Mouse (Mus musculus): Measurements from ENCODE around the gene Depdc1b. TPM values are rescaled to one million over a fixed set of nuclear protein-coding genes. Genes with fewer than 3 reads are reported as not detected.
A peak's percentile ranks its signal among the peaks of the same experiment; 100 is the strongest.

The Depdc1b gene
- polyA plus RNA-seq, 1 experiment = 10.4 TPM

GRCm38 (mm10) chr13:108335257-108336003, 19.3 kb downstream of the Depdc1b start:
- Histone ChIP-seq H3K36me3 (ENCODE audit: control insufficient read depth, insufficient read depth, low read length) (no peaks in the 10 kb centered on the region), H3K27me3 (ENCODE audit: control insufficient read depth, insufficient read depth, low read length) (no peaks in the 10 kb centered on the region), H3K4me1 (replicated peaks; ENCODE audit: control insufficient read depth, insufficient read depth, low read length) (peaks cover 3% of the 10 kb centered on the region; the same call in 1 of the 2 replicates), H3K27ac (ENCODE audit: control insufficient read depth, insufficient read depth, low read length) (no peak overlapping the region), H3K4me3 (ENCODE audit: control insufficient read depth, insufficient read depth, low read length) (no peak overlapping the region)
- TF ChIP-seq POLR2A (IDR thresholded peaks at IDR 0.05; ENCODE audit: control insufficient read depth, extremely low read depth, insufficient read depth, low read length, poor library complexity) (no peak), CTCF (IDR thresholded peaks at IDR 0.05; ENCODE audit: borderline replicate concordance, control insufficient read depth, extremely low read depth, insufficient read depth, low read length, poor library complexity) (no peak)
- 66% methylated on average over 15 of the region's 15 CpGs for WGBS
- DNase-seq = no peak

- no peak overlapping the region for H3K4me3 ChIP-seq (ENCODE audit: control insufficient read depth, insufficient read depth, low read length)
- H3K36me3 ChIP-seq (ENCODE audit: control insufficient read depth, insufficient read depth, low read length) = no peaks in the 10 kb centered on the region
- no peak overlapping the region for H3K27ac ChIP-seq (ENCODE audit: control insufficient read depth, insufficient read depth, low read length)
- H3K27me3 ChIP-seq (ENCODE audit: control insufficient read depth, insufficient read depth, low read length) = no peaks in the 10 kb centered on the region
- TF ChIP-seq CTCF (IDR thresholded peaks at IDR 0.05; ENCODE audit: borderline replicate concordance, control insufficient read depth, extremely low read depth, insufficient read depth, low read length, poor library complexity) (no peak), POLR2A (IDR thresholded peaks at IDR 0.05; ENCODE audit: control insufficient read depth, extremely low read depth, insufficient read depth, low read length, poor library complexity) (no peak)
- WGBS = 95% methylated on average over 11 of the region's 11 CpGs
- DNase-seq = no peak
- H3K4me1 ChIP-seq (replicated peaks; ENCODE audit: control insufficient read depth, insufficient read depth, low read length) = peaks cover 3% of the 10 kb centered on the region; the same call in 1 of the 2 replicates
Observed at GRCm38 (mm10) chr13:108336192-108336591, 20.1 kb downstream of the Depdc1b start.

GRCm38 (mm10) chr13:108337340-108337739, 21.2 kb downstream of the Depdc1b start:
- Histone ChIP-seq H3K27me3 (ENCODE audit: control insufficient read depth, insufficient read depth, low read length) (no peaks in the 10 kb centered on the region), H3K36me3 (ENCODE audit: control insufficient read depth, insufficient read depth, low read length) (no peaks in the 10 kb centered on the region), H3K4me1 (replicated peaks; ENCODE audit: control insufficient read depth, insufficient read depth, low read length) (peaks cover 3% of the 10 kb centered on the region; the same call in 1 of the 2 replicates), H3K27ac (ENCODE audit: control insufficient read depth, insufficient read depth, low read length) (no peak overlapping the region), H3K4me3 (ENCODE audit: control insufficient read depth, insufficient read depth, low read length) (no peak overlapping the region)
- 93% methylated on average over 6 of the region's 6 CpGs for WGBS
- TF ChIP-seq CTCF (IDR thresholded peaks at IDR 0.05; ENCODE audit: borderline replicate concordance, control insufficient read depth, extremely low read depth, insufficient read depth, low read length, poor library complexity) (no peak), POLR2A (IDR thresholded peaks at IDR 0.05; ENCODE audit: control insufficient read depth, extremely low read depth, insufficient read depth, low read length, poor library complexity) (no peak)
- no peak for DNase-seq

- TF ChIP-seq CTCF (IDR thresholded peaks at IDR 0.05; ENCODE audit: borderline replicate concordance, control insufficient read depth, extremely low read depth, insufficient read depth, low read length, poor library complexity) (no peak), POLR2A (IDR thresholded peaks at IDR 0.05; ENCODE audit: control insufficient read depth, extremely low read depth, insufficient read depth, low read length, poor library complexity) (no peak)
- H3K4me3 ChIP-seq (ENCODE audit: control insufficient read depth, insufficient read depth, low read length) = no peak overlapping the region
- peaks cover 3% of the 10 kb centered on the region; the same call in 1 of the 2 replicates for H3K4me1 ChIP-seq (replicated peaks; ENCODE audit: control insufficient read depth, insufficient read depth, low read length)
- 61% methylated on average over 7 of the region's 7 CpGs for WGBS
- no peaks in the 10 kb centered on the region for H3K36me3 ChIP-seq (ENCODE audit: control insufficient read depth, insufficient read depth, low read length)
- no peak for DNase-seq
- H3K27ac ChIP-seq (ENCODE audit: control insufficient read depth, insufficient read depth, low read length) = no peak overlapping the region
- H3K27me3 ChIP-seq (ENCODE audit: control insufficient read depth, insufficient read depth, low read length) = no peaks in the 10 kb centered on the region
Observed at GRCm38 (mm10) chr13:108338076-108338836, 22.1 kb downstream of the Depdc1b start.

- no peaks in the 10 kb centered on the region for H3K27me3 ChIP-seq (ENCODE audit: control insufficient read depth, insufficient read depth, low read length)
- 94% methylated on average over 10 of the region's 10 CpGs for WGBS
- peaks cover 3% of the 10 kb centered on the region; the same call in 1 of the 2 replicates for H3K4me1 ChIP-seq (replicated peaks; ENCODE audit: control insufficient read depth, insufficient read depth, low read length)
- no peak overlapping the region for H3K4me3 ChIP-seq (ENCODE audit: control insufficient read depth, insufficient read depth, low read length)
- TF ChIP-seq CTCF (IDR thresholded peaks at IDR 0.05; ENCODE audit: borderline replicate concordance, control insufficient read depth, extremely low read depth, insufficient read depth, low read length, poor library complexity) (no peak), POLR2A (IDR thresholded peaks at IDR 0.05; ENCODE audit: control insufficient read depth, extremely low read depth, insufficient read depth, low read length, poor library complexity) (no peak)
- no peaks in the 10 kb centered on the region for H3K36me3 ChIP-seq (ENCODE audit: control insufficient read depth, insufficient read depth, low read length)
- H3K27ac ChIP-seq (ENCODE audit: control insufficient read depth, insufficient read depth, low read length) = no peak overlapping the region
- DNase-seq = no peak
Observed at GRCm38 (mm10) chr13:108339907-108340596, 23.9 kb downstream of the Depdc1b start.

GRCm38 (mm10) chr13:108341585-108341984, 25.5 kb downstream of the Depdc1b start:
- TF ChIP-seq POLR2A (IDR thresholded peaks at IDR 0.05; ENCODE audit: control insufficient read depth, extremely low read depth, insufficient read depth, low read length, poor library complexity) (no peak), CTCF (IDR thresholded peaks at IDR 0.05; ENCODE audit: borderline replicate concordance, control insufficient read depth, extremely low read depth, insufficient read depth, low read length, poor library complexity) (no peak)
- H3K4me3 ChIP-seq (ENCODE audit: control insufficient read depth, insufficient read depth, low read length) = no peak overlapping the region
- H3K36me3 ChIP-seq (ENCODE audit: control insufficient read depth, insufficient read depth, low read length) = no peaks in the 10 kb centered on the region
- WGBS = 86% methylated on average over 7 of the region's 7 CpGs
- DNase-seq = peak; percentile 28
- H3K27me3 ChIP-seq (ENCODE audit: control insufficient read depth, insufficient read depth, low read length) = no peaks in the 10 kb centered on the region
- peaks cover 3% of the 10 kb centered on the region; the same call in 1 of the 2 replicates for H3K4me1 ChIP-seq (replicated peaks; ENCODE audit: control insufficient read depth, insufficient read depth, low read length)
- no peak overlapping the region for H3K27ac ChIP-seq (ENCODE audit: control insufficient read depth, insufficient read depth, low read length)
